Mouse (Mus musculus) forebrain, embryonic 13.5 days (tissue): Measurements from ENCODE around the gene Cavin1. TPM values are rescaled to one million over a fixed set of nuclear protein-coding genes. Genes with fewer than 3 reads are reported as not detected.
A peak's percentile ranks its signal among the peaks of the same experiment; 100 is the strongest.

Experiments used
- ATAC-seq: fragments of 200-750 bp; cut with Nextera tagmentation; 2 replicates; pipeline ENCODE4 v1.8.0; 2017
- H3K27ac ChIP-seq: fragments of 300-500 bp; sonication (generic); 2 replicates; pipeline ENCODE4 v1.5.1; 2015; ENCODE audit warnings: inconsistent platforms, mild to moderate bottlenecking, moderate library complexity
- H3K27me3 ChIP-seq: fragments of 300-500 bp; sonication (generic); 2 replicates; pipeline ENCODE4 v1.6.1; 2015; ENCODE audit warnings: mild to moderate bottlenecking, inconsistent platforms
- H3K36me3 ChIP-seq: fragments of 300-500 bp; sonication (generic); 2 replicates; pipeline ENCODE4 v1.6.1; 2015; ENCODE audit warnings: mild to moderate bottlenecking, inconsistent platforms; ENCODE audit not compliant: poor library complexity, severe bottlenecking
- H3K4me1 ChIP-seq: fragments of 300-500 bp; sonication (generic); 2 replicates; pipeline ENCODE4 v1.6.1; 2015; ENCODE audit warnings: inconsistent platforms
- H3K4me2 ChIP-seq: fragments of 300-500 bp; sonication (generic); 2 replicates; pipeline ENCODE4 v1.6.1; 2015; ENCODE audit warnings: inconsistent platforms, mild to moderate bottlenecking, moderate library complexity
- H3K4me3 ChIP-seq: fragments of 300-500 bp; sonication (generic); 2 replicates; pipeline ENCODE4 v1.5.1; 2015; ENCODE audit warnings: mild to moderate bottlenecking, inconsistent platforms
- H3K9ac ChIP-seq: fragments of 300-500 bp; sonication (generic); 2 replicates; pipeline ENCODE4 v1.6.1; 2015; ENCODE audit warnings: mild to moderate bottlenecking, inconsistent platforms
- H3K9me3 ChIP-seq: fragments of 300-500 bp; sonication (generic); replicated peaks from 2 replicates; pipeline ENCODE4 v1.6.1; 2016; ENCODE audit warnings: inconsistent platforms
- WGBS: fragments of 180-500 bp; shearing (Covaris S2); methylation state at CpG from one replicate; pipeline ENCODE4 v1.1.7; 2015; 5-methylcytosine and 5-hydroxymethylcytosine counted together
- polyA plus RNA-seq: library from polyadenylated mRNA; unstranded; fragments of >200 nt; fragmentation: Nextera tagmentation; extraction: Ambion mirVana; gene quantifications from 2 replicates; pipeline ENCODE4 v1.2.1, GENCODE M21; 2015

The Cavin1 gene
- polyA plus RNA-seq, 1 experiment from 2014 or later, result 23.4 TPM

GRCm38 (mm10) chr11:100975241-100975640 lies 4.6 kb upstream of the Cavin1 start:
- Histone ChIP-seq H3K4me1 (peaks cover 5% of the 10 kb centered on the region), H3K27me3 (peaks cover 37% of the 10 kb centered on the region), H3K9ac (no peak overlapping the region), H3K4me2 (no peak overlapping the region), H3K9me3 (no peaks in the 10 kb centered on the region), H3K36me3 (no peaks in the 10 kb centered on the region), H3K27ac (no peak overlapping the region), H3K4me3 (no peak overlapping the region)
- WGBS, result 72% methylated on average over 7 of the region's 7 CpGs
- no peak for ATAC-seq

DNA sequence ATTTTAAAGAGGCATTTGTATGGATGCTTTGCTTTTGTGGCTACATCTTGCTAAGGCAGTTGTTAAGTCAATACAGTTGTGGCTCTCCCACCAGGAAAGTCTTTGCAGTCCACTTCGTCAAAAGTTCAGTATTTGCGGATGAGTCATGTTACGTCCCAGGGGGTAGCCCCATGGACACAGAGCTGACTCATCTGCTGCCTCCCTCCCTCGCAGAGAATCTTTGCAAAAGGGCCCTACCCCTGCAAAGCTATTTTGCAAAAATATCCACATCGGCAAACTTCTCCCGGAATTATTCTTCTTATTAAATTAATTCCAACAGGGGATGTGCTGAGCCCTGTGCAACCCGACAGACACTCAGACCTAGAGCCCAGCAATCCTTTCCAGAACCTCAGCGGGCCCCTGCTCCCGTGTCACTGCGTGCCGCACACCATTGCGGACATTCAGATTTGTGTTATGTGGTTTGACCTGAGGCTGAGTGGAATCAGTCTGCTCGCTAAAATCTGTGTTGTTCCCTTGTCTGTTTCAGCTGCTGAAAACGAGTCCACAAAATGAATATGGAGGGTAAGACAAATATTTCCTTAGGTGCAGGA lies 3.8 kb upstream of the Cavin1 start:
- Histone ChIP-seq H3K36me3 (no peaks in the 10 kb centered on the region), H3K4me1 (peaks cover 12% of the 10 kb centered on the region), H3K27ac (no peak overlapping the region), H3K4me3 (no peak overlapping the region), H3K9me3 (no peaks in the 10 kb centered on the region), H3K4me2 (no peak overlapping the region), H3K27me3 (peaks cover 45% of the 10 kb centered on the region), H3K9ac (no peak overlapping the region)
- WGBS, result 77% methylated on average over 14 of the region's 14 CpGs
- ATAC-seq, result no peak

GRCm38 (mm10) chr11:100973245-100973644 lies 2.6 kb upstream of the Cavin1 start:
- Histone ChIP-seq H3K4me2 (no peak overlapping the region), H3K27me3 (peaks cover 57% of the 10 kb centered on the region), H3K36me3 (no peaks in the 10 kb centered on the region), H3K4me3 (no peak overlapping the region), H3K9me3 (no peaks in the 10 kb centered on the region), H3K27ac (no peak overlapping the region), H3K4me1 (peaks cover 16% of the 10 kb centered on the region), H3K9ac (no peak overlapping the region)
- WGBS, result 95% methylated on average over 7 of the region's 7 CpGs
- no peak for ATAC-seq

DNA sequence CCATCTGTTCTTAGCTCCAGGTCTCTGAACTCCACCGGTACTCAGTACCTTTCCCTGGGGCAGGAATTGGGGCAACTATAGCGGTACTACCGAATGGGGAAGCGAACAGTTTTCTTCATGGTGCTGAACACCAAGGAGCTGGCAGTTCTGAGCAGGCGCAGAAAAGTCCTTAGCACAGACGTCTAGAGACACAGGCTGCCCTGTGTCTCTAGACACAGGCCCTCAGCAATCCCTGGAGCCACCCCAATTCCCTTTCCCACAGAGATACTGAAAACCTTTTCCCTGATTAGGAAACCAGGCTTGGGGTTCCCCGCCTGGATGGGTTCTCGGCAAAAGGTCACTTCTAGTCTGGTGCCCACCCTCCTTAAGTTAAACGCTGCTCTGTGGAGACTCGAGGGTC lies 768 bp upstream of the Cavin1 start:
- 68% methylated on average over 10 of the region's 10 CpGs for WGBS
- Histone ChIP-seq H3K4me3 (no peak overlapping the region), H3K9ac (no peak overlapping the region), H3K27me3 (peaks cover 75% of the 10 kb centered on the region), H3K4me1 (peaks cover 16% of the 10 kb centered on the region), H3K36me3 (no peaks in the 10 kb centered on the region), H3K9me3 (no peaks in the 10 kb centered on the region), H3K27ac (no peak overlapping the region), H3K4me2 (no peak overlapping the region)
- ATAC-seq, result no peak

DNA sequence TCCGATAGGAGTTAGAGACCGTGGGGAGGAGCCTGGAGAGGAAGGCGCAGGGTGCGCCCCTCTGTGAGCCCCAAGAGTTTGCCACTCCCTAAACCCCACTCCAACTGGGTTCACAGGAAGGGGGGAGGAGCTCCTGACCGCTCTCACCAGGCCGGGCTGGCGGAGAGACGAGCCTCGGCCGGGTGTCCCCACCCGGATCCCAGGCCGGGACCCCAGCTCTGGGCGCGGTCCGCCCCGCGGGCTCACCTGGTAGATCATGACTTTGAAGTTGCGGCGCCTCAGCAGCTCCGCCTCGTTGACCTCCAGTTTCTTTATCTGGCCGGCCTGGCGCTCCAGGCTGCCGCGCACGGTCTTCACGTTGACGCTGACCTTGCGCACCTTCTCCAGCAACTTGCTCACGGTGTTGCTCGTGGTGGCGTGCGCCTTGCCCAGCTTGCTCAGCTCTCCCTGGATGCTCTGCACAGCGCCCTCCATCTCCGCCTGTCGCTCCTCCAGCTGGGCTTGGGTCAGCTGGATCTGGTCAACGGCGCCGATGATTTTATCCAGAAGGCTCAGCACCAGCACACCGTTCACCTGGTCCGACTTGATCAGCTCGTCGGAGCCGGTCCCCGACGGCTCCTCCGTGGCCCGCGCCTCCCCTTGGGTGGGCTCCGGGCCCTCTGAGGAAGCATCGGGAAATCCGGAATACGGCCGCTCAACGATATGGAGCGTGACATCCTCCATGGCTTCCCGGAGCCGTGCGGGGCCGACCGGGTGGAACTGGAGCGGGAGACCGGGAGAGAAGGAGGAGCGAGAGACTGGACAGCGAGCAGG lies 737 bp downstream of the Cavin1 start:
- peaks cover 16% of the 10 kb centered on the region for H3K4me1 ChIP-seq
- H3K27ac ChIP-seq, result no peak overlapping the region
- no peaks in the 10 kb centered on the region for H3K36me3 ChIP-seq
- peak overlapping the region; percentile 35 for H3K9ac ChIP-seq
- peaks cover 88% of the 10 kb centered on the region for H3K27me3 ChIP-seq
- H3K9me3 ChIP-seq, result no peaks in the 10 kb centered on the region
- H3K4me2 ChIP-seq, result peak overlapping the region; percentile 55
- no peak for ATAC-seq
- WGBS, result 1% methylated on average over 65 of the region's 65 CpGs
- H3K4me3 ChIP-seq, result peak overlapping the region; percentile 36

- H3K9me3 ChIP-seq, result no peaks in the 10 kb centered on the region
- WGBS, result 8% methylated on average over 35 of the region's 35 CpGs
- ATAC-seq, result no peak
- H3K4me2 ChIP-seq, result peak overlapping the region; percentile 55
- H3K36me3 ChIP-seq, result no peaks in the 10 kb centered on the region
- peaks cover 16% of the 10 kb centered on the region for H3K4me1 ChIP-seq
- H3K4me3 ChIP-seq, result peak overlapping the region; percentile 36
- H3K9ac ChIP-seq, result peak overlapping the region; percentile 35; the same call in 1 of the 2 replicates
- peaks cover 84% of the 10 kb centered on the region for H3K27me3 ChIP-seq
- H3K27ac ChIP-seq, result no peak overlapping the region
These were observed 1.4 kb downstream of the Cavin1 start for GRCm38 (mm10) chr11:100969189-100969743.

DNA sequence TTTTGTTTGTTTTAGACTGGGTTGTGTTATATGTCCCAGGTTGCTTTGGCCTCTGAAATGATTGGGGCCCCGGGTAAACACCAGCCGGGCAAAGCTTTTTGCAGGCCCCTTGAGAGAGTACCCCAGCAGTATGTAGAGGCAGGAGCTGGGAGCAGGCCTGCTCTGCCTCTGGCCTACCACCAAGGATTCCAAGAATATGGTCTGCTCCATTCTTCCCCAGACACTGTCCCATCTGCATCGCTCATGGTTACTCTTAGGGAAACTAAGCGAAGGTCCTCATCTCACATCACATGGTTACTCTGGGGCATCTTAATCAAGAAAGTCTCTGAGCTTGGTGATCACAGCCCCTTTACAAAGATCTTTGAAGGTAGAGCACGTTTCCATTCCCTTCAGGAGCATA lies 2.2 kb downstream of the Cavin1 start:
- ATAC-seq, result no peak
- Histone ChIP-seq H3K27ac (no peak overlapping the region), H3K9ac (no peak overlapping the region), H3K4me3 (0 out of 2 replicates have a peak overlapping the region, but pooled peaks have one; percentile 36), H3K4me2 (no peak overlapping the region), H3K9me3 (no peaks in the 10 kb centered on the region), H3K36me3 (no peaks in the 10 kb centered on the region), H3K27me3 (peaks cover 80% of the 10 kb centered on the region), H3K4me1 (peaks cover 16% of the 10 kb centered on the region)
- 82% methylated on average over 5 of the region's 5 CpGs for WGBS

DNA sequence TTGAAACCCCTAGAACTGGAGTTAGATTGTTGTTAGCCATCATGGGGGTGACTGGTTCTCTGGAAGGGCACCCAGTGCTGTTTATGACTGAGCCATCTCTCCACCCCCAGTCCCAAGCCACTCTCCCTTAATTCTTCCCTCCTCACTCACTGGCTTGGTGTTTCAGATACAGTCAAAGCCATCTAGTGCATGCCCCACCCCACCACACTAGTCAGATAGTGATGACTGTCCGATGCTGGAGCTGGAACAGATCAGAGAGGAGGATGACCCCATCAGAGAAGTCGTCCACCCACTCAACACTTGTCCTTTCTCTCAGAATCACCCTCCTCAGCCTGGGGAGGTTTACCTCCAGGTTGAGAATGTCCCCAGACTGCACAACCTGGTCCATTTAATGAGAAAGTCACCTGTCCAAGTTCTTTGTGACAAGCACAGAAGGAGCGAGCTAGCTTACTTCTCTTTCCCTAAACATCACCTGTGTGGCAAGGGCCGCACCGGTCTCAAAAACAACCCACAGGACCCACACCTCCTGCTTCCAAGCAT lies 2.7 kb downstream of the Cavin1 start:
- H3K9me3 ChIP-seq, result no peaks in the 10 kb centered on the region
- H3K4me3 ChIP-seq, result no peak overlapping the region
- peaks cover 16% of the 10 kb centered on the region for H3K4me1 ChIP-seq
- H3K27me3 ChIP-seq, result peaks cover 75% of the 10 kb centered on the region
- no peak overlapping the region for H3K4me2 ChIP-seq
- no peak overlapping the region for H3K27ac ChIP-seq
- ATAC-seq, result no peak
- WGBS, result 87% methylated on average over 5 of the region's 5 CpGs
- no peak overlapping the region for H3K9ac ChIP-seq
- H3K36me3 ChIP-seq, result no peaks in the 10 kb centered on the region

DNA sequence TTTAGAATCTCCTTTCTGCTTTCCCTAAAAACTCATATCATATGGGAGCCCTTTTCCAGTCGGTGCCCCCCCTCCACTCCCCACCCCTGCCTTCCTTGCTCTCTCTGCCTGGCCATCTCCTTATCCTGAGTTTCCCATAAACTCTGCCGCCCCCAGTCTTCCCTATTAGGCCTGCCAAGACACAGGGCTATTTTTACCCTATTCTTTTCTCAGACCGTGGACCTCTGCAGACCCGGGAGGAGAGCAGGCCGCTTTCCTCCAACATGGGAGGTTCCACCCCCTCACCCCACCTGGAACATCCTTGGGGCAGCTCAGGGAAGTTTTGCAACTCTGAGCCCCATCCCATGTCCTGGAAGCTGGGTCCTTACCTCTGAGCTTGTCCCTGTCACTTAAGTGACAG lies 3.3 kb downstream of the Cavin1 start:
- Histone ChIP-seq H3K36me3 (no peaks in the 10 kb centered on the region), H3K27me3 (peaks cover 72% of the 10 kb centered on the region), H3K27ac (no peak overlapping the region), H3K4me2 (no peak overlapping the region), H3K4me1 (peaks cover 16% of the 10 kb centered on the region), H3K9me3 (no peaks in the 10 kb centered on the region), H3K4me3 (no peak overlapping the region), H3K9ac (no peak overlapping the region)
- no peak for ATAC-seq
- 68% methylated on average over 5 of the region's 5 CpGs for WGBS

GRCm38 (mm10) chr11:100965760-100966159 lies 4.9 kb downstream of the Cavin1 start:
- Histone ChIP-seq H3K4me3 (no peak overlapping the region), H3K27me3 (peaks cover 60% of the 10 kb centered on the region)
- WGBS, result 73% methylated on average over 6 of the region's 6 CpGs

DNA sequence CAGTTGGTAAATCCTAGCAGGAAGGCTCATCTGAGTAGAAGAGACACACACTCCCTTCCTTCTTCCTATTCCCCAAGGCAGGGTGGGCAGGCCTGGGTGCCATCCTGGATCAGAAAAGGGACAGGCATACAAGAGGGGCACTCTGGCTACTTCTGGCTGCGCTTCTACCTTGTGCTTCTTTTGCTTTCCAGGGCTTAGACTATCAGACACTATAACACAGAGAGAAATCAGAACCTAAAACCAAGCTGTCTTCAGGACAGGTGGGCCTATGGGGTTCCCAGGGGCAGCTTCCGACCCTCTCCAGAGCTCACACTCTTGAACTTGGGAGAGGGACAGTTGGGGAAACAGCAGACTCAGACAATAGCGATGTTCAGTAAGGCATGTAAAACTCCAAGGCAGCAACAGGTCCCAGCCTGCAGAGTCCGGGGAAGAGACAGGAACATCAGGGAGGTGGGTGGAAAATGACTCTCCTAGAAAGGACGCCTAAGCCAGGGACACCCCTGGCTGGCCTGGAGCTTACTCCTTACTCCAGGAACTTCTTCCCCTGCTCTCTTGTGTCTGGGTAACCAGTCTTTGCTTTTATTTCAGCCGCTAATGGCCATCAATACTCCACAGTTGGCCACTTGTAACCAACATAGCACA lies 5.7 kb downstream of the Cavin1 start:
- H3K4me1 ChIP-seq, result peaks cover 10% of the 10 kb centered on the region
- H3K4me2 ChIP-seq, result no peak overlapping the region
- H3K9me3 ChIP-seq, result no peaks in the 10 kb centered on the region
- 81% methylated on average over 6 of the region's 6 CpGs for WGBS
- no peak for ATAC-seq
- no peak overlapping the region for H3K9ac ChIP-seq
- peaks cover 56% of the 10 kb centered on the region for H3K27me3 ChIP-seq
- H3K4me3 ChIP-seq, result no peak overlapping the region
- no peak overlapping the region for H3K27ac ChIP-seq
- no peaks in the 10 kb centered on the region for H3K36me3 ChIP-seq

More at GRCm38 (mm10) chr11:100965760-100966159, 4.9 kb downstream of the Cavin1 start:
- Histone ChIP-seq H3K4me1 (peaks cover 16% of the 10 kb centered on the region), H3K9me3 (no peaks in the 10 kb centered on the region), H3K27ac (no peak overlapping the region), H3K9ac (no peak overlapping the region), H3K36me3 (no peaks in the 10 kb centered on the region), H3K4me2 (no peak overlapping the region)
- ATAC-seq, result no peak

- H3K4me1 ChIP-seq, result peaks cover 4% of the 10 kb centered on the region
- H3K9ac ChIP-seq, result no peak overlapping the region
- no peaks in the 10 kb centered on the region for H3K9me3 ChIP-seq
- WGBS, result 83% methylated on average over 7 of the region's 7 CpGs
- no peak overlapping the region for H3K4me3 ChIP-seq
- H3K4me2 ChIP-seq, result no peak overlapping the region
- peaks cover 56% of the 10 kb centered on the region for H3K27me3 ChIP-seq
- ATAC-seq, result no peak
- H3K36me3 ChIP-seq, result no peaks in the 10 kb centered on the region
- no peak overlapping the region for H3K27ac ChIP-seq
These were observed 6.5 kb downstream of the Cavin1 start for GRCm38 (mm10) chr11:100964180-100964579.
